28 mouse cellular contexts compared by ENCODE assay signal in genomic region chr3:75009701-75010100, GRCm38 (mm10).
DNase-seq lines count a peak whose midpoint lies in the region; ATAC-seq and TF ChIP-seq lines count a peak whose summit lies in the region.
"Had no signal": no experiment of that assay in that cellular context is flagged by ENCODE, and none has a peak within 500 bp of the region (broad histone marks: within the 10 kb centered on the region; RNA-seq: fewer than 3 reads in every experiment).

No protein-coding gene starts in this region.

- TF ChIP-seq CTCF in forebrain, postnatal 0 days (IDR thresholded peaks at IDR 0.05; ENCODE audit: low read depth), result no peak

- H3K4me3 ChIP-seq in forebrain, postnatal 0 days (ENCODE audit: low read depth, low read length), result no peak overlapping the region
- no peak overlapping the region for H3K4me3 ChIP-seq in forebrain, embryonic 11.5 days (ENCODE audit: low read depth, low read length)
- H3K4me3 ChIP-seq in hindbrain, embryonic 12.5 days, result no peak overlapping the region
- H3K4me3 ChIP-seq: embryonic facial prominence, embryonic 12.5 days; embryonic facial prominence, embryonic 15.5 days; forebrain, embryonic 12.5 days; gastrocnemius, adult 2 months; hindbrain, embryonic 13.5 days had no signal

- no peak for DNase-seq in forebrain, postnatal 0 days
- DNase-seq in forebrain, embryonic 11.5 days (ENCODE audit: low spot score), result no peak
- peak; percentile 5 to 49 for DNase-seq in left cerebral cortex, postnatal 25 days (ENCODE audit: low spot score in 2 of 2)
- no peak for DNase-seq in left cerebral cortex, adult 9 months (ENCODE audit: low spot score in 2 of 2)
- DNase-seq in NIH3T3 (ENCODE audit: low read depth), result peak; percentile 2
- DNase-seq in lung, postnatal 14 days, result no peak
- DNase-seq: adrenal gland, postnatal 10 days; adrenal gland, postnatal 36 days; B cell, adult 2 months; cerebellum, adult 11 months; cerebellum, adult 2 months; cerebellum, adult 9-11 months; cerebellum, postnatal 25 days; gastrocnemius, adult 2 months; gastrocnemius, postnatal 14 days; heart, adult 11 months had no signal

- H3K36me3 ChIP-seq in forebrain, postnatal 0 days (ENCODE audit: insufficient read depth), result no peaks in the 10 kb centered on the region
- H3K36me3 ChIP-seq in forebrain, embryonic 11.5 days (ENCODE audit: control insufficient read depth, insufficient read depth, low read length), result no peaks in the 10 kb centered on the region
- no peaks in the 10 kb centered on the region for H3K36me3 ChIP-seq in hindbrain, embryonic 12.5 days
- H3K36me3 ChIP-seq: embryonic facial prominence, embryonic 12.5 days; embryonic facial prominence, embryonic 15.5 days; forebrain, embryonic 12.5 days; G1E; hindbrain, embryonic 13.5 days had no signal

- no peaks in the 10 kb centered on the region for H3K9me3 ChIP-seq in forebrain, postnatal 0 days (ENCODE audit: low read length)
- H3K9me3 ChIP-seq in forebrain, embryonic 11.5 days (ENCODE audit: control insufficient read depth, low read length), result no peaks in the 10 kb centered on the region
- no peaks in the 10 kb centered on the region for H3K9me3 ChIP-seq in hindbrain, embryonic 12.5 days (replicated peaks)
- H3K9me3 ChIP-seq: embryonic facial prominence, embryonic 12.5 days; embryonic facial prominence, embryonic 15.5 days; forebrain, embryonic 12.5 days; G1E; hindbrain, embryonic 13.5 days had no signal

- intact Hi-C loops in left cerebral cortex, postnatal 25 days (cut with DNase I), result no loop called here

- H3K9ac ChIP-seq in forebrain, postnatal 0 days, result no peak overlapping the region
- no peak overlapping the region for H3K9ac ChIP-seq in forebrain, embryonic 11.5 days (ENCODE audit: low read length)
- no peak overlapping the region for H3K9ac ChIP-seq in hindbrain, embryonic 12.5 days
- H3K9ac ChIP-seq: embryonic facial prominence, embryonic 12.5 days; embryonic facial prominence, embryonic 15.5 days; forebrain, embryonic 12.5 days; hindbrain, embryonic 13.5 days had no signal

- H3K27ac ChIP-seq in forebrain, postnatal 0 days (ENCODE audit: low read depth, low read length), result no peak overlapping the region
- no peak overlapping the region for H3K27ac ChIP-seq in forebrain, embryonic 11.5 days (ENCODE audit: low read depth, low read length)
- no peak overlapping the region for H3K27ac ChIP-seq in hindbrain, embryonic 12.5 days
- H3K27ac ChIP-seq: embryonic facial prominence, embryonic 12.5 days; embryonic facial prominence, embryonic 15.5 days; forebrain, embryonic 12.5 days; gastrocnemius, adult 2 months; hindbrain, embryonic 13.5 days; hindbrain, postnatal 0 days had no signal

- H3K27me3 ChIP-seq in forebrain, postnatal 0 days (ENCODE audit: insufficient read depth, low read length), result no peaks in the 10 kb centered on the region
- H3K27me3 ChIP-seq in forebrain, embryonic 11.5 days (ENCODE audit: control insufficient read depth, insufficient read depth, low read length), result no peaks in the 10 kb centered on the region
- H3K27me3 ChIP-seq in hindbrain, embryonic 12.5 days, result no peaks in the 10 kb centered on the region
- H3K27me3 ChIP-seq: CH12.LX; embryonic facial prominence, embryonic 12.5 days; embryonic facial prominence, embryonic 15.5 days; forebrain, embryonic 12.5 days; hindbrain, embryonic 13.5 days had no signal

- peak; percentile 43; the same call in 1 of the 2 replicates for ATAC-seq in forebrain, postnatal 0 days
- ATAC-seq in forebrain, embryonic 11.5 days (replicated peaks; ENCODE audit: low FRiP score), result no peak
- ATAC-seq in hindbrain, embryonic 12.5 days (ENCODE audit: low FRiP score), result no peak
- ATAC-seq: activated CD4-positive, CD25-positive, alpha-beta regulatory T cell, adult 4 months; hindbrain, postnatal 0 days; inflammation-experienced regulatory T-cells, adult 6 months; intestine, embryonic 16.5 days had no signal

- WGBS in forebrain, postnatal 0 days, result 80% methylated on average over 1 of the region's 1 CpGs
- WGBS in forebrain, embryonic 11.5 days, result 83% methylated on average over 1 of the region's 1 CpGs
- 84% methylated on average over 1 of the region's 1 CpGs for WGBS in hindbrain, embryonic 12.5 days

- no peaks in the 10 kb centered on the region for H3K4me1 ChIP-seq in forebrain, postnatal 0 days (ENCODE audit: insufficient read depth)
- H3K4me1 ChIP-seq in forebrain, embryonic 11.5 days (replicated peaks; ENCODE audit: control insufficient read depth, insufficient read depth, low read length), result no peaks in the 10 kb centered on the region
- H3K4me1 ChIP-seq in hindbrain, embryonic 12.5 days, result no peaks in the 10 kb centered on the region
- H3K4me1 ChIP-seq: embryonic facial prominence, embryonic 12.5 days; embryonic facial prominence, embryonic 15.5 days; forebrain, embryonic 12.5 days; hindbrain, embryonic 13.5 days had no signal

- H3K4me2 ChIP-seq in forebrain, postnatal 0 days (ENCODE audit: low read depth), result no peak overlapping the region
- no peak overlapping the region for H3K4me2 ChIP-seq in forebrain, embryonic 11.5 days (ENCODE audit: low read depth, low read length, severe bottlenecking)
- H3K4me2 ChIP-seq in hindbrain, embryonic 12.5 days (replicated peaks), result no peak overlapping the region
- H3K4me2 ChIP-seq: embryonic facial prominence, embryonic 12.5 days; embryonic facial prominence, embryonic 15.5 days; forebrain, embryonic 12.5 days; heart, embryonic 11.5 days; hindbrain, embryonic 13.5 days had no signal

Comparison
In these comparisons a context has a peak if more than half of its experiments do, and no peak if none do; other contexts are left out.
1. DNase-seq: peak in left cerebral cortex, postnatal 25 days (2 of 2) and NIH3T3 (single experiment); none in forebrain, postnatal 0 days (single experiment), forebrain, embryonic 11.5 days (single experiment), left cerebral cortex, adult 9 months (0 of 2) and lung, postnatal 14 days (single experiment).